Mouse (Mus musculus): ENCODE measurements at regions not wholly inside any gene's neighbourhood (a gene's known extent, or its start where the extent isn't known, plus 50 kb on each side); places are given as distances from the start of the nearest gene placed in this dataset.

DNA sequence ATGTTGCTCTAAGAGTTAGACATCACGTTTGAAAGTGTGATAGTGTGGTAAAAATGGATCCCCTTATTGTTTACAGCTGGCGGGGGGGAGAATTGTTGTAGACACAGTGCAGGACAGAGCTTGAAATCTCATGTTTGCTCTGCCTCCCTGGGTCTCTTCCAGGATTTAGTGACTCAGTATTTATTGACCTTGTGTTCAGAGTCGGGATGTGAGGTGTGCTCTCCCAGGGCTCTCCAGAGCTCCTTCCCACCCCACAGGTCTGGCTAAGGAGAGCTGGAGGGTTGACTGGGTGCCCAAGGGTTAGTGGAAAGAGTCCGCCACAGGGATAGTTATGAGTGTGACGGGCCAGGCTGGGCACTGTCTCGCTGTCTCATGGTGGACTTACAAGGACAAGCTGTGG lies 117.8 kb downstream of the Tle3 start:
- TF ChIP-seq CTCF (IDR thresholded peaks at IDR 0.05; ENCODE audit: low read depth) (no peak), EP300 (optimal IDR thresholded peaks at IDR 0.05) (no peak)

All from stomach, postnatal 0 days (tissue).